Mouse (Mus musculus) heart, adult 8-10 months (tissue): ENCODE results near the gene Arid1a. TPM values are rescaled to one million over a fixed set of nuclear protein-coding genes. Genes with fewer than 3 reads are reported as not detected.
"Not testable (repeated sequence)": the region's sequence is repeated elsewhere in the genome, so short reads cannot be mapped to it uniquely, and the experiment has no call there.

Experiments used
- DNase-seq: peaks from one replicate; pipeline ENCODE4 v3.0.0; 2022; ENCODE audit warnings: low spot score
- microRNA-seq: library from miRNA; unstranded; fragments of <30 nt; microRNA quantifications from one replicate; pipeline ENCODE4 v1.2.0, GENCODE M21; 2022
- total RNA-seq, 4 experiments: library from RNA; stranded (reverse); gene quantifications; 2 replicates each; pipeline ENCODE4 v1.2.4; 2022

Gene Arid1a
- total RNA-seq, 4 experiments from 2014 or later, result 35.4 to 40.0 (median 37.0) TPM

GRCm38 (mm10) chr4:133654070-133654469, 102.5 kb downstream of the Arid1a start:
- not testable (repeated sequence) for DNase-seq

DNA sequence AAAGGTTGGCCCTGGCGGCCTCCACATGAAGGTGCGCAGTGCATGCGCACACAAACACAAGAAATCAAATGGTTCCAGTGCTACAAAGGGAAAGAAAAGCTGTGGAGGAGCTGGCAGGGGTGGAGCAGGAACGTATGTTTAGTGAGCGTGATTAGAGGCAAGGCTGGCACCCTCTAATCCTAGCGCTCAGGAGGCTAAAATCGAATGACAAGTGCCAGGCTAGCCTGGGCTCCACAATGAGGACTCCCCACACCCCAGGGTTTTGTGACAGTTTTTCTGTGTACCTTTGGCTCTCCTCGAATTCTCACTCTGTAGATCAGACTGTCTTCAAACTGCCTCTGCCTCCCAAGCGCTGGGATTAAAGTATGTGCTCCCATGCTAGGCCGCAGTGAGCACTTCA, 103.8 kb downstream of the Arid1a start:
- DNase-seq, result no peak

DNA sequence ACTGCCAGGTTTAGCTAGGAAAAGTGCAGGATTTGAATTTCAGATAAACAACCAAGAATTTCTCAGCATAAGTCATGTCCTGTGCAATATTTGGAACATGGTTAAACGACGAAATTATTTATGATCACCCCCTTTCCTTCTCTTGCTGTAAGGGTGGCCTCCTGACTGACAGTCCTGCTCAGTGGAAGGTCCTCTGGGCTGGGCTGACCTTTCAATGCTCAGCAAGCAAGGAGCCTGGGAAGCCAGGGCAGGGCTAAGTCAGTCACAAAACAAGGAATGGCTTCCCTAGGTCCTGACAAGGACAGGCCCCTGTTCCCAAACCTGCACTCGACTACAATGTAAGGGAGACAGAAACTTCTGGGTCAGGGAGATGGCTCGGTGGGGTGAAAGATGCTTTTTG, 104.6 kb downstream of the Arid1a start:
- DNase-seq, result no peak

GRCm38 (mm10) chr4:133651445-133651844, 105.1 kb downstream of the Arid1a start:
- no peak for DNase-seq

DNA sequence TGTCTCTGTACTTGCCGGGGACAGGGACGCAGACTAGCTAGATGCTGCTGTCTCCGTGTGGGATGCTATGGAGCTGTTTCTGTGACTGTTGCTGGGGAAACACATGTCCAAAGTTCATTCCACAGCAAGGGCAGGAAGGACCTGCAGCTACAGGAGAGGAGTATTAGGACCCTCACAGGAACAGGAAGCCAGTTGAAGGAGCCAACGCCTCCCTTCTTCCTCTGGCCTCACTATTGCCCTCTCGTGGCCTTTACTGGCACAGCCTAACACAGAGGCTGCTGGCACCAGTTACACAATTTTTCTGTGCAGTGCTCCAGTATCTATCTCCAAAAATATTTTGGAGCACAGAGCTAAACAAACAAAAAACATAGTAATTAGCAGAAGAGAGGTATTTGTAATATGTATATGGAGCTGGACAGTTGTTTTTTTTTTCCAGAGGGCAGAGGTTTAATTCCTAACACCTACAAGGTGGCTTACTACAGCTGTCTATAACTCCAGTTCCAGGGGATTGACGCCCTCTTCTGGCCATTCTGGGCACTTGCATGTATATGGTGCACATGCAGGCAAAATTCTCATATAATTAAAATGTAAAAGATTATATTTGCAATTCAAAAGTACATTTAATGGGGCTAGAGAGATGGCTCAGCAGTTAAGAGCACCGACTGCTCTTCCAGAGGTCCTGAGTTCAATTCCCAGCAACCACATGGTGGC, 106.4 kb downstream of the Arid1a start, which contains the start of gene Zdhhc18:
TSS of gene Zdhhc18 (minus strand) at position 166 of the 711 bp plus-strand sequence.
- DNase-seq, result peak; percentile 88

DNA sequence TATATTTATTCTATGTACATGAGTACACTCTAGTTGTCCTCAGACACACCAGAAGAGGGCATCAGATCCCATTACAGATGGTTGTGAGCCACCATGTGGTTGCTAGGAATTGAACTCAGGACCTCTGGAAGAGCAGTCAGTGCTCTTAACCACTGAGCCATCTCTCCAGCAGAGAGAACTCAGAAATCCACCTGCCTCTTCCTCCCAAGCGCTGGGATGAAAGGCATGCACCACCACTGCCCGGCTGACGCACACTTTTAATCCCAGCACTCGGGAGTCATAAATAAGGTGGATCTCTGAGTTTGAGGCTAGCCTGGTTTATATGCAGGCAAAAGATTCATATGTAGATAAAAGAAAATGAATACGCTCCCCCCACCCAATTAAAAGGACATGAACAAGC, 107.1 kb downstream of the Arid1a start:
- DNase-seq, result not testable (repeated sequence)

- no peak for DNase-seq
These were observed 110.9 kb downstream of the Arid1a start for GRCm38 (mm10) chr4:133645680-133646079.

GRCm38 (mm10) chr4:133645195-133645594, 111.4 kb downstream of the Arid1a start:
- DNase-seq, result no peak

GRCm38 (mm10) chr4:133634043-133634410, 122.5 kb downstream of the Arid1a start:
- no peak for DNase-seq

DNA sequence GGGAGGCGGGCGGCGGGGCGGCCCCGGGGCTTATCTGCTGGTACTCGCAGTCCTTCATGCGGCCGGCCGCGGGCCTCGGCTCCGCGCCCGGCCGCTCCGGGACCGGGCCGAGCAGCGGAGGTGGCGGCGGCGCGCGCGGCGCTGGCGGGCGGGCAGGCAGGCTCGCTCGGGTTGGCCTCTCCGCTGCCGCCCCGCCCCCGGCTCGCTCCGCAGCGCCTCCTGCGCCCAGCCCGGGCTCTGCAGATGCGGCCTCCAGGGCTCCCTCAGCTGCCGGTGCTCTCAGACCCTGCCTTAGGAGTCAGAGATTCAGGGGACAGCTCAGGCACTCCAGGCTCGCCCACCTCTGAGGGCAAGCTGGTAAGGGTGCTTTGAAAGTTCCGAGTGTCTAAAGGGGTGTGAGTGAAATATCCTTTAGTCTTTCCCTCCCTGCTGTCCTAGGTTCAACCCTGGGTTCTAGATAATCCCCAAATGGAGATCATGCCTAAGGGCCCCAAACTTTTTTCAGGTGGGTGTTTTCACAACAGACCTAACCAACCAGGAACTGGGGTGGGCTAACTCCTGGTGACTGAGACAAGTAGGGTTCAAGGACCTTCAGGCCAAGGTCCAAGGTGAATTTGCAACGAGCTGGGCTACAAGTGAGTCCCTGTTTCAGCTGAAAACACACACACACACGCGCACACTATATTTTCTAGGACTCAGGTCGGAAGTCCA, 123.1 kb downstream of the Arid1a start:
- peak; percentile 84 for DNase-seq

GRCm38 (mm10) chr4:133632483-133633327, 123.9 kb downstream of the Arid1a start:
- no peak for DNase-seq

GRCm38 (mm10) chr4:133631769-133632411, 124.7 kb downstream of the Arid1a start:
- DNase-seq, result peak; percentile 32

DNA sequence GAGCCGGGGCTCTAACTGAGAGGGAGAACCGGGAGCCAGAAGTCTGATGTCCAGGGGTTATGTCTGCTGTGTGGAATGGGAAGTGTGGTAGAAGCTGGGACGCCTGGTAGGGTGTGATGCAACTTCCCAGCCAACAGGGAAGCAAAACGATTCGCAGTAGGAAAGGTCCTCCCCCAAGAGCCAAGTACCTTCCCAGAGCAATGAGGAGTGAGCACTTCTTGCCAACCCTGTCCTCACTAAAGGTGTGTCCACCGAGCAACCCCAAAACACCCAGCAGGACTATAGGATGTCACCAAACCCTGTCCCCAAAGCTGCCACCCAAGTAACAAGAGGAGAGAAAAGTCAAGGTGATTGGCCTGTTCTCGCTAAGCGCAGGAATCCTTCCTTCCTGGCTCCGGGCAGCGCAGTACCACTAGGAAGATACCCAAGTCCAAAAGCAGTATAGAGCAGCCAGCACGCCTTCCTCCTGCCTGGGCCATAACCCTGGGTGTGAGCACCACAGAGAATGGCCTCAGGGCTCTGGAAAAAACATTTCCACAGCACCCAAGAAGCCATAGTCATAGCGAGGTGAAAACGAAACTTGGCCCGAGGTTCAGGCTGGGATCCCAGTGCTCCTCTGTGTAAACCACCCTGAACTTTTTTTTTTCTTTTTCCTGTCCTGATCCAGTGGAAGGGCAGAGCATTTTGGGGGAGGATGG, 125.3 kb downstream of the Arid1a start:
- DNase-seq, result peak; percentile 44

DNA sequence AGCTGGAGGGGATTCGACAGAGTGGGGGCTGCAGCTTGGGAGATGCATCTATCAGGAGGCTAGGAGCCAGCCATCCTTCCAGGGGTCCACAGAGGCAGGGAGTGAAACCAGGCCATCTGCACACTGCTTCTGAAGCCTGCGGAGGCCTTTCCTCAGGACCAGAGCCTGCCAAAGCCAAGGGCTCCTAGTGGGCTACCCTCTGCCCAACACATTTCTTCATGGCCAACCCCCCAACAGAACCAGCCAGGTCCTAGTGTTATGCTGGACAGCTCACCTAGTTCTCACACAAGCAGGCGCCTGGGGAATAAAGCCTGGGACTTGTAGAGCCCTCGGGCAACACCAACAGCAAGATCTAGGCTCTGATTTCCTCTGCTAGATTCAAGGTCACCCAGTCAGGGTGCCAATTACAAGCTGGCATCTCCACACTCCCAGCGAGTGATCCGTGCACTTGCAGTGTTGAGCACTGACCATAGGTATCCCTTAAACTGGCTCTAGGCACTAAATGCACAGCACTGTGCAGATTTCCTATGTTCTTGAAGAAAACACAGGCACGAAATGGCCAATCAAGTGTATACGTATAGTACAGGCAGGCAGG, 126.1 kb downstream of the Arid1a start:
- DNase-seq, result no peak

- no peak for DNase-seq
These were observed 127.4 kb downstream of the Arid1a start for GRCm38 (mm10) chr4:133629191-133629590.

Small RNA genes lying within 50 kb of the gene (microRNA-seq; reads per million reads assigned to microRNA genes)
- not detected for gene Mir7227

Other genes with a start within 250 kb of the Arid1a start
- not detected for gene Kdf1, start 237.8 kb downstream of the Arid1a start, total RNA-seq
- 10 to 100 TPM; 66.4 to 92.0 (median 73.0) TPM for gene Nudc, start 210.8 kb downstream of the Arid1a start, total RNA-seq
- 10 to 100 TPM; 13.2 to 19.5 (median 16.9) TPM for gene Nr0b2, start 203.4 kb downstream of the Arid1a start, total RNA-seq
- gene Gpatch3, start 182.0 kb downstream of the Arid1a start, total RNA-seq, result 1 to 10 TPM; 3.0 to 4.6 (median 3.7) TPM
- gene Gpn2, start 172.4 kb downstream of the Arid1a start, total RNA-seq, result 1 to 10 TPM; 7.2 to 8.1 (median 8.1) TPM
- gene Sfn, start 154.6 kb downstream of the Arid1a start, total RNA-seq, result 1 to 10 TPM in 3 of 4 experiments, under 1 TPM in 1; 0.88 to 1.6 (median 1.1) TPM
- 10 to 100 TPM; 16.1 to 24.3 (median 22.1) TPM for gene Zdhhc18, start 106.6 kb downstream of the Arid1a start, total RNA-seq
- 10 to 100 TPM in 3 of 4 experiments, 1 to 10 TPM in 1; 9.2 to 13.8 (median 13.2) TPM for gene Pigv, start 84.1 kb downstream of the Arid1a start, total RNA-seq
- 1 to 10 TPM; 4.0 to 6.5 (median 4.7) TPM for gene Rps6ka1, start 131.0 kb upstream of the Arid1a start, total RNA-seq
- gene Hmgn2, start 211.9 kb upstream of the Arid1a start, total RNA-seq, result 100 to 1,000 TPM; 101 to 125 (median 116) TPM
- 10 to 100 TPM; 33.6 to 44.8 (median 36.3) TPM for gene Dhdds, start 244.1 kb upstream of the Arid1a start, total RNA-seq